Mouse (Mus musculus) intestine, embryonic 15.5 days (tissue): ENCODE measurements at regions not wholly inside any gene's neighbourhood (a gene's known extent, or its start where the extent isn't known, plus 50 kb on each side); places are given as distances from the start of the nearest gene placed in this dataset.

Experiments
- ATAC-seq: fragments of 200-750 bp; cut with Nextera tagmentation; 2 replicates; pipeline ENCODE4 v1.8.0; 2017; ENCODE audit warnings: moderate TSS enrichment, moderate library complexity
- H3K27ac ChIP-seq: fragments of 300-500 bp; sonication (generic); 2 replicates; pipeline ENCODE4 v1.5.1; 2015; ENCODE audit warnings: mild to moderate bottlenecking, inconsistent platforms
- H3K27me3 ChIP-seq: fragments of 300-500 bp; sonication (generic); replicated peaks from 2 replicates; pipeline ENCODE4 v1.6.1; 2015; ENCODE audit warnings: inconsistent platforms
- H3K36me3 ChIP-seq: fragments of 300-500 bp; sonication (generic); 2 replicates; pipeline ENCODE4 v1.6.1; 2015; ENCODE audit warnings: inconsistent platforms
- H3K4me1 ChIP-seq: fragments of 300-500 bp; sonication (generic); replicated peaks from 2 replicates; pipeline ENCODE4 v1.6.1; 2015; ENCODE audit warnings: inconsistent platforms
- H3K4me2 ChIP-seq: fragments of 300-500 bp; sonication (generic); replicated peaks from 2 replicates; pipeline ENCODE4 v1.6.1; 2015; ENCODE audit warnings: mild to moderate bottlenecking, inconsistent platforms
- H3K4me3 ChIP-seq: fragments of 300-500 bp; sonication (generic); replicated peaks from 2 replicates; pipeline ENCODE4 v1.5.1; 2015; ENCODE audit warnings: inconsistent platforms
- H3K9ac ChIP-seq: fragments of 300-500 bp; sonication (generic); 2 replicates; pipeline ENCODE4 v1.6.1; 2015; ENCODE audit warnings: inconsistent platforms
- H3K9me3 ChIP-seq: fragments of 300-500 bp; sonication (generic); 2 replicates; pipeline ENCODE4 v1.6.1; 2016; ENCODE audit warnings: inconsistent platforms
- WGBS: fragments of 180-500 bp; shearing (Covaris S2); methylation state at CpG from one replicate; pipeline ENCODE4 v1.1.7; 2015; 5-methylcytosine and 5-hydroxymethylcytosine counted together

DNA sequence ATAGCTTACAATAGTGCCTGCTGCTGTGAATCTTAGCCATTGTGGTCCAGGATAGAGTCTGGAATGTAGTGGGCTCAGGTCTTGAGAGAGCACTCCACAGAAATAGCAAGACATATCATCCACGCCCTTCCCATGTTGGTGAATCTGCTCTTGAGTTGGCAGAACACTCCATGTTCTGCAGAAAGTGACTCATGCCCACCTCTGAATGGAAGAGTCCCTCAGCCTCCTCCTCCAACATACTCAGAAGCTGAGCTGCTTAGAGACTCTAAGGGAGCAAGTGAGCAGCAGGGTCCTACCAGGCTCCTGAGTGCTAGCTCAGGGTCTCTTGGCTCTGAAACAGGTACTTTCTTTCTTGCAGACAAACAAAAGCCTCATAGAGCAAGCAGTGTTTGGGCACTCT lies 284.7 kb downstream of the Rps24 start:
- no peak overlapping the region for H3K27ac ChIP-seq
- H3K9ac ChIP-seq = no peak overlapping the region
- ATAC-seq = no peak
- no peak overlapping the region for H3K4me2 ChIP-seq
- H3K4me3 ChIP-seq = no peak overlapping the region
- no peaks in the 10 kb centered on the region for H3K27me3 ChIP-seq
- no peaks in the 10 kb centered on the region for H3K36me3 ChIP-seq
- H3K4me1 ChIP-seq = no peaks in the 10 kb centered on the region
- WGBS = 84% methylated on average over 1 of the region's 1 CpGs
- H3K9me3 ChIP-seq = no peaks in the 10 kb centered on the region

DNA sequence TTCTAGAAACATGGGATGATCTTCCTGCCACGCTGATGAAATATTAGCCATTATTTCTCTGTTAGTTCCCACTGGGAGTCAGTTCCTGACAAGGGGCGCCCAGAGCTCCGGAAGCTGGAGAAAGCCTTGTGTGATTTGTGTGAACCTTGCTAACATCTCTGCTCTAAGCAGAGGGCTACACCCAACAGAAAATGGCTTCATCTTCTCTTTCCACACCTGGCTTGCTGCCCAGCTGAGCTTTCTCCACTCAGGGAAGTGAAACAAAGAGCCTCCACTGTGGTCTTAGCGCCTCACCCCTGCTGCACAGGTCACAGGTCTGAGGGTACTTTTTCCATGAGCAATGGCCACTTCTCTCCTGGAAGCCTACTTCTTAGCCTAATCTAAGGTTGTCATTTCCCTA lies 285.2 kb downstream of the Rps24 start:
- H3K27me3 ChIP-seq = no peaks in the 10 kb centered on the region
- no peak overlapping the region for H3K9ac ChIP-seq
- no peak for ATAC-seq

DNA sequence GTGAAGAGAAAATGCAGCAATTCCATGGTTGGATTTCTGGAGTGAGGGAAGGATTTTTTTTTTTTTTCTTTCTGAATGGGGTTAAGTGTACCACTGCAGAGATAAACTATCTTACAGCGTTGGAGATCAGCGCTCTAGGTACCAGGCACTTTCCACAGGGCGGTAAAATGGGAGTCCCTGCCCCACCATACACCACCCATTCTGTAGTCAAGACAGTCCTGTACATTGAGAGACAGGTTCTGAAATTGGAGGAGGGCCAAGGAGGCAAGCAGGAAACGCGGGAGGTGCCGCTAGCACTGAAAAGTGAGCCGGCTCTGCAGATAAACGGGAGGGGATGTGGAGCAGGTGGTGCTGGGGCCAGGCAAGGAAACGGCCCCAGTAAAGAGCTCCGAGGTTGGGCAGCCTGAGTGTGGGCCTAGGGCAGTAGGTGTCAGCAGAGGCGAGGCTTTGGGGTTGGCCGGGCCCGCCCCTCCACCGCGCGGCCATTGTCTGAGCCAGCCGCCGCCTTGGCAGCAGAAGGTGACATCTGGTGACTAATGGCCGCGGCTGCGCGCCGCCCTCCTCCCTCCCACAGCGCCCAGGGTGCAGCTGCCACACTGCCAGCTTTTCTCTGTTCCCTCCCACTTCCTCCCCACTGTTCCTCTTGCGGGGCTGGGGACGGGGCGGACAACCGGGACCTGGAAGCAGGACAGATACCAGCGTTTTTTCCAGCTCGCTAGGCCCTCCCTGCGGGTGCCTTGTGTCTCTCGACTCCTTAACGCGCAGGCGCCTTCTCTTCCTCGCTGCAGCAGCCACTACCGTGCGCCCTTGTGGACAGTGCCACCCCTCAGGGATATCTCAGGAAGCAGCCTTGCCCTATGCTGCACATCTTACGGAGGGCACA lies 292.1 kb downstream of the Rps24 start:
- no peaks in the 10 kb centered on the region for H3K27me3 ChIP-seq
- peak overlapping the region; percentile 46 for H3K4me3 ChIP-seq
- peak; percentile 98 for ATAC-seq
- H3K4me1 ChIP-seq = peaks cover 12% of the 10 kb centered on the region
- 1% methylated on average over 39 of the region's 39 CpGs for WGBS
- peak overlapping the region; percentile 93 for H3K27ac ChIP-seq
- no peaks in the 10 kb centered on the region for H3K9me3 ChIP-seq
- peak overlapping the region; percentile 73 for H3K4me2 ChIP-seq
- H3K36me3 ChIP-seq = no peaks in the 10 kb centered on the region
- peak overlapping the region; percentile 69 for H3K9ac ChIP-seq

More for the DNA sequence above, 285.2 kb downstream of the Rps24 start:
- H3K4me1 ChIP-seq = no peaks in the 10 kb centered on the region
- no peak overlapping the region for H3K27ac ChIP-seq
- no peaks in the 10 kb centered on the region for H3K36me3 ChIP-seq
- WGBS = 58% methylated on average over 4 of the region's 4 CpGs
- no peak overlapping the region for H3K4me2 ChIP-seq
- no peak overlapping the region for H3K4me3 ChIP-seq
- H3K9me3 ChIP-seq = no peaks in the 10 kb centered on the region

DNA sequence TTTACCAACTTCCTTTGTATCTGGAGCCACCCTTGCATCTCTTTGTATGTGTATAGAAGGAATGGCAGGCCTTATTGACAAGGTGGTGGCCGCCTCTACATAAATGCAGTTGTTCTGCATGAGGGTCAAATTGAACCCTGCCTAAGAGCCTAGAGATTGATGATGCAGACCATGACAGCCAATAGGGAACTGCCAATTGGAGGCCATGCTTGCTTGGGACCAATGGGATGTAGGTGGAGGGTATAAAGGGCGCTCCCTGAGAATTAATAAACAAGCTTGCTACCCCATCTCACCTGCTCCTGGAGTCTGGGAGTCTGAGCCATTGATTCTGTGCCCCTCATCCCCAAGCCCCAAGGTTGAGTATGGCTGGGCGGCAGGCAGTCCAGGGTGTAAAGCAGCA lies 294.7 kb downstream of the Rps24 start:
- no peak for ATAC-seq
- Histone ChIP-seq H3K4me1 (peaks cover 12% of the 10 kb centered on the region), H3K9me3 (no peaks in the 10 kb centered on the region), H3K36me3 (no peaks in the 10 kb centered on the region), H3K4me2 (no peak overlapping the region), H3K27me3 (no peaks in the 10 kb centered on the region), H3K27ac (no peak overlapping the region), H3K4me3 (no peak overlapping the region), H3K9ac (no peak overlapping the region)
- WGBS = 91% methylated on average over 3 of the region's 3 CpGs

DNA sequence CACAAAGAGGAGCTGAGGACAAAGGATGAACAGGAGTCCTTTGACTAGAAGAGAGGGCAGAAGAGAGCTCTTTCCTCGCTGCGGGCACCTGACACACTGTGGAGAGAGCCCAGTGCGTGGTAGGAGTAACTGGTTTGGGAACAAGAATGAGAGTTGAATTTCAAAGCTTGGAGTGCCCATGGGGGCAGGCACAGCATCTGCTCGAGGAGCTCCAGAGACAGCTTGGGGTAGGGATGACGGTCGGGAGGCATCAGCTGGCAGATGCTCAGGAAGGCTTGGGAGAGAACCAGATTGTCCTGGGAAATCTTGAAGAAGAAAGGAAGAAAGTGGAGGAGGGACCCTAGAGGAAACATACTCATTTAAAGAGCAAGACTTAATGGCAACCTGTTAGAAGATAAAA lies 297.0 kb downstream of the Rps24 start:
- Histone ChIP-seq H3K9me3 (no peaks in the 10 kb centered on the region), H3K4me2 (no peak overlapping the region), H3K27me3 (no peaks in the 10 kb centered on the region), H3K4me3 (no peak overlapping the region), H3K9ac (no peak overlapping the region), H3K36me3 (no peaks in the 10 kb centered on the region), H3K4me1 (peaks cover 10% of the 10 kb centered on the region; the same call in 1 of the 2 replicates), H3K27ac (no peak overlapping the region)
- no peak for ATAC-seq
- 74% methylated on average over 6 of the region's 6 CpGs for WGBS

DNA sequence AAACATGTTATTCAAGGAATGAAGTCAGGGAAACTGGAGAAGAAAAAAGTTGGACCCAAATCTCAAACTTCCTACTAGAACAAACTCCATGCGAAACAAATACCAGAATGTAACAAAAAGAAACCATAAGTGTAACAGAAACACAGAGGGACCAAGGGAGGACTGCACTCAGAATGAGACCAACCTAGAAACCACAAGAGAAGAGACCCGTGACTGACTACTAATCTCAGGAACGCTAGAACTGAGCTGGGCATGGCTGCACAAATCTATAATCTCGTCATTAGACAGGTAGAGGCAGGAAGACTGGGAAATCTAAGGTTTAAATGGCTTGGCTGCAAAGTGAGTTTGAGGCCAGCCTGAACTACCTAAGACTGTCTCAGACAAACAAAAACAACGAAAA lies 298.5 kb downstream of the Rps24 start:
- no peak overlapping the region for H3K9ac ChIP-seq
- no peak overlapping the region for H3K4me2 ChIP-seq
- H3K27ac ChIP-seq = no peak overlapping the region
- H3K4me1 ChIP-seq = no peaks in the 10 kb centered on the region
- no peaks in the 10 kb centered on the region for H3K9me3 ChIP-seq
- H3K27me3 ChIP-seq = no peaks in the 10 kb centered on the region
- no peak overlapping the region for H3K4me3 ChIP-seq
- 82% methylated on average over 5 of the region's 5 CpGs for WGBS
- no peaks in the 10 kb centered on the region for H3K36me3 ChIP-seq
- ATAC-seq = no peak

DNA sequence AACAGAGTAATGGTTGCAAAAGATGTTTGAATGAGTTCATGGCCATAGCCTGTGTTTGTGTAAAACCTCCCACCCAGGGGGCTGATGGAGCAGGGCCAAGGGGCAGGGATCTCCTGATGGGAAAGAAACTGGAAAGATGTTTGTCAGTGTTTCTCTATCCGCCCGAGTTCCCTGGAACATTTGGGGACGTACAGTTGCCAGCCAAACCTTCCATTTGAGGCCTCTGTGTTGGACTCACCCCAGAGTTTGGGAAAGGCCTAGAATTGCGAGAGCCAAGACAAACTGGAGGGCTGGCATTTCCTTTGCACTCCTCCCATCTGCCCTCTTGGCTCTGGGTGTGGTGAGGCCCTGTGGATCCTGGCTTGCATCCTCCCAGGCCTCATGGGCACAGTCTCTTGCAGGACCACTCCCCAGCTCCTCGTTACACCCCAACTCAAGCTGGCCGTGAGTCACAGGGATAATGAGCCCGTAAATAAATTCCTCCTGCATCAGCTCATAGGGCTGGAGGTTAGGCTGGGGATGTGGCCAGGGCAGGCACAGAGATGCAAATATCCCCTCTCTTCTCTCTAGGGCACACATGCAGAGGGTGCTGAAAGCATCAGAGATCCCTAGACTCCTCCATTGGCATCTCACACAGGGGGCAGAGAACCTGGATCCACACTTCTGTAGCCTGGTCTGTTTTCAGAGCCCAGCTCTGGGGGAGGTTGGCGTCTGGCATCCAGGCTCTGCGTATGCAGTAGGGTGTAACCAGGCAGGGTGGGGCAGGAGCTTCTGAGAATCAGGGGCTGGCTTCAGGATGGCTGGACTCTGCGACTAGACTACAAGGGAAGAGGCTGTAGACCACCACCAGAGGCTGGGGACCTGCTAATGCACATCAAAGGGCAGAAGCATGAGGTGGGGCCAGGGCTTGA lies 306.7 kb downstream of the Rps24 start:
- no peaks in the 10 kb centered on the region for H3K27me3 ChIP-seq
- 0 out of 2 replicates have a peak, but pooled peaks cover 6% of the 10 kb centered on the region for H3K4me1 ChIP-seq
- H3K4me3 ChIP-seq = no peak overlapping the region
- H3K9me3 ChIP-seq = no peaks in the 10 kb centered on the region
- ATAC-seq = peak; percentile 45; the same call in 1 of the 2 replicates
- no peak overlapping the region for H3K4me2 ChIP-seq
- no peak overlapping the region for H3K27ac ChIP-seq
- H3K36me3 ChIP-seq = no peaks in the 10 kb centered on the region
- 50% methylated on average over 10 of the region's 10 CpGs for WGBS
- H3K9ac ChIP-seq = no peak overlapping the region

DNA sequence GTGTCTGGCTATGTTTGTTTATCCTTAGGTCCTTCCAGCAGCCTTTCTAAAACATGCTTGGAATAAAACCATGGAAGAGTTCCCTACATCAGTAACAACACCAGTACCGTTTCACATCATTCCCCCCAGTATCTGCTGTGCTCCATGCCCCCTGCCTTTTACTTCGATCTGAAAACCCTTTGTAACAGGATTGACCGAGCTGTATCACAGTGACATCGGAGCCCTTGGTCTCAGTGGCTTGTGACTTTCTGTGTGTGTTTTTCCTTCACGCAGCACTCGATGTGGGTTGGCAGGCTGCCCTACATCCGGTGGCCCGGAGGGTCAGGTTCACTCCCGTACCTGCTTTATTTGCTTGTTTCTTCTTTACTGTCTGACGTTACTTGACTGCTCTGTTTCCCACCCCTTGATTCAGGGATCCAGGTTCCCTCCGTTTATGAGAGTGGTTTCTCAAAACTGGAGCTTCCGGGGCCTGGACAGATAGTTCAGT lies 307.5 kb downstream of the Rps24 start:
- Histone ChIP-seq H3K27me3 (no peaks in the 10 kb centered on the region), H3K9me3 (no peaks in the 10 kb centered on the region), H3K36me3 (no peaks in the 10 kb centered on the region), H3K4me3 (no peak overlapping the region), H3K9ac (no peak overlapping the region), H3K4me1 (0 out of 2 replicates have a peak, but pooled peaks cover 6% of the 10 kb centered on the region), H3K4me2 (no peak overlapping the region), H3K27ac (no peak overlapping the region)
- 68% methylated on average over 12 of the region's 12 CpGs for WGBS
- ATAC-seq = no peak

DNA sequence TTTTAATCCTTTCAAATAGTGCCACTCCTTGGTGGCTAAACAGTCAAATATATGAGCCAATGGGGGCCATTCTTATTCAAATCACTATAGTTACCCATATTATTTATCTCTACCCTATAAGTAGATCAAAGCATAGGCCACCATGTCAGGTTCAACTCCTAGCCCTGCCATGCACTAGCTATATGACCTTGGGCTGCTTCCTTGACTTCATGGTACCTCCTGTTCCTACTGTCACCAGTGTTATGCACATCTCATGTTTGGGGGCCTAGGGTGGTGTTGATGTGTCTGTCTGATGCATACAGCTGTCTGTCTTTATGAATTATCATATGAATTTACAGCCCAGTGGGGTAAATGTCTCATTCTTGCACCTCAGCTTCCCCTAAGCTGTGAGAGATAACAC lies 310.6 kb downstream of the Rps24 start:
- no peak overlapping the region for H3K9ac ChIP-seq
- H3K27ac ChIP-seq = no peak overlapping the region
- no peaks in the 10 kb centered on the region for H3K9me3 ChIP-seq
- ATAC-seq = no peak
- H3K36me3 ChIP-seq = no peaks in the 10 kb centered on the region
- H3K27me3 ChIP-seq = no peaks in the 10 kb centered on the region
- no peak overlapping the region for H3K4me2 ChIP-seq
- 0 out of 2 replicates have a peak, but pooled peaks cover 6% of the 10 kb centered on the region for H3K4me1 ChIP-seq
- H3K4me3 ChIP-seq = no peak overlapping the region

DNA sequence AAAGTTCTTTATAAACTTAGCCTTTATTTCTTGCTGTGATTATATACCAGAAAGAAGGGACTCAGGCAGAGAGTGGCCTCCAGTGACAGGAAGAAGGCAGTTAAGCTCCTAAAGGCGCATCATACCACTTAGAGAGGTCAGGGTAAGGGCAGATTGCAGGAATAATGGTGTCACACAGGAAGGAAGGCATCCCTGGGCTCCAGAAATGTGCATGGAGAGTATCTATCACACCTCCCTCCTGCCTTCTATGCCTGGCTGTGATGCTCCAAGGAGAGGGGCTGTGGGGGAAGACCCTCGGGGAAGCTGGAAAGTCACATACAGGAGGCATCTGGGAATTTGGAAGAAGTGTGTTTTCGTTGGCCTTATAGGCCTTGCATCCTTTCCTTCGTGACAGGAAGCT lies 311.1 kb downstream of the Rps24 start:
- no peak for ATAC-seq
- no peaks in the 10 kb centered on the region for H3K36me3 ChIP-seq
- no peaks in the 10 kb centered on the region for H3K27me3 ChIP-seq
- no peak overlapping the region for H3K9ac ChIP-seq
- H3K9me3 ChIP-seq = no peaks in the 10 kb centered on the region
- no peak overlapping the region for H3K27ac ChIP-seq
- WGBS = 57% methylated on average over 4 of the region's 4 CpGs
- H3K4me1 ChIP-seq = 0 out of 2 replicates have a peak, but pooled peaks cover 6% of the 10 kb centered on the region
- H3K4me2 ChIP-seq = no peak overlapping the region
- no peak overlapping the region for H3K4me3 ChIP-seq

DNA sequence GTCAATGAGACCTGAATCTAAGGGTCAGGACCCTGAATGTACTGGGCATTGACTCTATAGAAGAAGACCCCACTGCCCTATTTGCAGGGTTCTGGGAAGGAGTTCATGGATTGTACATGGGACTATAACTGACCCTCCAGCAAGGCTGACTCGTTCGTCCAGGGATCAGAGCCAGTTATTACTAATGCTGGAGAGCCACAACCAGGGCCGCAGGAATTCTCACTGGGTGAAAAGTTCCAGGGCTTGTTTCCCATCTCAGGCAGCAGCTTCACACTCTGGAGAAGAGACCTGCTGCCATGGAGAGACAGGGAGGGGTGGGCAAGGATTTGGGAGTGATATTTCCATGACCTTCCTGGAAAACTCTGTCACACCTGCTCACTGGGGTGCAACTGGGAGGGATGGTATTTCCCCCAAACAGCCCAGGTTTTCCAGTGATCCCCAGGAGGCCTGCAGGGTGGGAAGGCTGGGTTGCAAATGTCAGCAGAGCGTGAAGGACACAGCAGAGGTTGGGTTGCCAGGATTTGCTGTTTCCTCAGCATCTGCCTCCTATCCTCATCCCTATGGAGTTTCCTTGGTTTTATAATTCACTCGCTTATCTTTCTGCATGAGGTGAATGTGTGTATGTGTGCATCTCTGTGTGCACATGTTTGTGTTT lies 316.2 kb downstream of the Rps24 start:
- H3K4me1 ChIP-seq = no peaks in the 10 kb centered on the region
- no peak overlapping the region for H3K27ac ChIP-seq
- H3K9me3 ChIP-seq = no peaks in the 10 kb centered on the region
- H3K9ac ChIP-seq = no peak overlapping the region
- no peak overlapping the region for H3K4me3 ChIP-seq
- no peak overlapping the region for H3K4me2 ChIP-seq
- 84% methylated on average over 5 of the region's 5 CpGs for WGBS
- no peaks in the 10 kb centered on the region for H3K27me3 ChIP-seq
- no peaks in the 10 kb centered on the region for H3K36me3 ChIP-seq
- no peak for ATAC-seq

DNA sequence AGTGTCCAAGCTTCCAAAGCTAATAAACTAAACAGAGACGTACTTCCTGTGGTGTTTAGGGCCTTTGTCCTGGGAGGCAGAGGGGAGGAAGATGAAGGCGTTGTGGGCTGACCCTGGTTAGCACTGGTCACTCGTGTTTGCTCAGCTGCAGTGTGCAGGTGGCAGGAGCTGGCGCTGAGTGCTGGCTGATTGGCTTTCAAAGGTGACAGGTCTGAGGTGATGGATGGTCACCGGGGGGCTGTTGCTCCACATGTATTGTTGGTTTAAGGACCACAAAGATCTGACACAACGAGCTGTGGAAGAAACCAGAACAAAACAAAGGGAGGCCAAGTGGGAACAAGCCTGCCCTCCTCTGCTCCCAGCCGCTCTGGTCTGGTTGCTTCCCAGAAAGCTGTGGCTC lies 320.1 kb downstream of the Rps24 start:
- Histone ChIP-seq H3K9me3 (no peaks in the 10 kb centered on the region), H3K27me3 (no peaks in the 10 kb centered on the region), H3K27ac (no peak overlapping the region), H3K9ac (no peak overlapping the region), H3K36me3 (no peaks in the 10 kb centered on the region), H3K4me1 (no peaks in the 10 kb centered on the region), H3K4me2 (no peak overlapping the region), H3K4me3 (no peak overlapping the region)
- ATAC-seq = no peak
- 29% methylated on average over 7 of the region's 7 CpGs for WGBS
